Mouse (Mus musculus) Patski (cell line): Measurements from ENCODE around the gene Asb18. TPM values are rescaled to one million over a fixed set of nuclear protein-coding genes. Genes with fewer than 3 reads are reported as not detected.
A peak's percentile ranks its signal among the peaks of the same experiment; 100 is the strongest.

Experiments
- ATAC-seq: fragments of 100-300 bp; one replicate; pipeline ENCODE4 v1.8.0; 2021
- CTCF ChIA-PET: fragments of 350-600 bp; sonication (Branson Sonifier 250); formaldehyde crosslinking; loops from one replicate; lab custom pipeline; 2022; ENCODE audit warnings: inconsistent platforms; lab: Charles Lee
- POLR2A ChIA-PET: fragments of 350-600 bp; sonication (Branson Sonifier 250); formaldehyde crosslinking; loops from one replicate; lab custom pipeline; 2022; ENCODE audit warnings: antibody characterized with exemption, inconsistent platforms; lab: Charles Lee
- DNase-seq: peaks from one replicate; pipeline ENCODE4 v3.0.0-alpha.2; 2011; ENCODE audit warnings: low read depth, low spot score
- H3K27me3 ChIP-seq: fragments of 371-371 bp; one replicate; pipeline ENCODE4 v1.5.1; 2021
- CTCF ChIP-seq: fragments of 100-300 bp; IDR thresholded peaks from one replicate; pipeline ENCODE4 v1.5.1; 2021
- in situ Hi-C: fragments of 300-500 bp; cut with MboI; formaldehyde crosslinking; loops from 3 replicates; pipeline ENCODE4 v1.11.1; 2018; ENCODE audit warnings: low pct_unique_long_range_greater_than_20kb, mixed read lengths
- polyA plus RNA-seq: library from polyadenylated mRNA; unstranded; gene quantifications from one replicate; pipeline ENCODE4 v1.2.3, GENCODE M21; 2021

Gene Asb18
- polyA plus RNA-seq, 1 experiment from 2014 or later, result not detected

GRCm38 (mm10) chr1:90013273-90013672 is 1.2 kb downstream of the Asb18 start:
- ChIA-PET CTCF (interaction anchor here (1.7 kb wide), 1 partner anchor 38 kb away, joined by 4 read pairs; no protein-coding TSS in a partner anchor), POLR2A (no interaction called here)
- H3K27me3 ChIP-seq, result no peaks in the 10 kb centered on the region
- DNase-seq (no peak), ATAC-seq (no peak)
- in situ Hi-C loops, result no loop called here
- peak; percentile 27 for TF ChIP-seq CTCF

GRCm38 (mm10) chr1:90012850-90013249 is 1.6 kb downstream of the Asb18 start:
- H3K27me3 ChIP-seq, result no peaks in the 10 kb centered on the region
- no peak for ATAC-seq
- TF ChIP-seq CTCF, result no peak
- ChIA-PET POLR2A (no interaction called here), CTCF (interaction anchor here (1.7 kb wide), 1 partner anchor 38 kb away, joined by 4 read pairs; no protein-coding TSS in a partner anchor)
- in situ Hi-C loops, result no loop called here
- DNase-seq, result no peak

- POLR2A ChIA-PET, result no interaction called here
- in situ Hi-C loops, result no loop called here
- peaks cover under 1% of the 10 kb centered on the region for H3K27me3 ChIP-seq
- no peak for DNase-seq
- TF ChIP-seq CTCF, result no peak
- no peak for ATAC-seq
- CTCF ChIA-PET, result no interaction called here
Measured at GRCm38 (mm10) chr1:90012168-90012567, 2.3 kb downstream of the Asb18 start.

- ChIA-PET CTCF (interaction anchor here (1.0 to 1.2 kb wide), 2 partner anchors 10 to 11 kb away, joined by 3 read pairs; no protein-coding TSS in a partner anchor), POLR2A (no interaction called here)
- no peak for TF ChIP-seq CTCF
- in situ Hi-C loops, result no loop called here
- H3K27me3 ChIP-seq, result peaks cover 4% of the 10 kb centered on the region
- ATAC-seq (no peak), DNase-seq (no peak)
Measured at GRCm38 (mm10) chr1:90010077-90010476, 4.4 kb downstream of the Asb18 start.

- in situ Hi-C loops, result no loop called here
- no peak for TF ChIP-seq CTCF
- ATAC-seq, result no peak
- DNase-seq, result no peak
- POLR2A ChIA-PET, result no interaction called here
- H3K27me3 ChIP-seq, result peaks cover 10% of the 10 kb centered on the region
- CTCF ChIA-PET, result interaction anchor here (1.2 kb wide), 1 partner anchor 11 kb away, joined by 3 read pairs; no protein-coding TSS in a partner anchor
Measured at GRCm38 (mm10) chr1:90009188-90009587, 5.3 kb downstream of the Asb18 start.

- ATAC-seq, result no peak
- DNase-seq, result no peak
- no peak for TF ChIP-seq CTCF
- POLR2A ChIA-PET, result no interaction called here
- CTCF ChIA-PET, result no interaction called here
- H3K27me3 ChIP-seq, result peaks cover 10% of the 10 kb centered on the region
- in situ Hi-C loops, result no loop called here
Measured at GRCm38 (mm10) chr1:90006666-90007065, 7.8 kb downstream of the Asb18 start.

GRCm38 (mm10) chr1:90000981-90001380 is 13.5 kb downstream of the Asb18 start:
- peaks cover 16% of the 10 kb centered on the region for H3K27me3 ChIP-seq
- DNase-seq, result no peak
- POLR2A ChIA-PET, result no interaction called here
- CTCF ChIA-PET, result no interaction called here
- ATAC-seq, result no peak
- in situ Hi-C loops, result no loop called here
- no peak for TF ChIP-seq CTCF

GRCm38 (mm10) chr1:89999858-90000257 is 14.6 kb downstream of the Asb18 start:
- no peak for DNase-seq
- in situ Hi-C loops, result no loop called here
- no peak for ATAC-seq
- POLR2A ChIA-PET, result no interaction called here
- no peak for TF ChIP-seq CTCF
- CTCF ChIA-PET, result no interaction called here
- H3K27me3 ChIP-seq, result peaks cover 23% of the 10 kb centered on the region

- in situ Hi-C loops, result no loop called here
- TF ChIP-seq CTCF, result no peak
- ATAC-seq (no peak), DNase-seq (no peak)
- POLR2A ChIA-PET, result no interaction called here
- peaks cover 19% of the 10 kb centered on the region for H3K27me3 ChIP-seq
- CTCF ChIA-PET, result no interaction called here
Measured at GRCm38 (mm10) chr1:89998696-89999095, 15.8 kb downstream of the Asb18 start.

- no peak for ATAC-seq
- no peak for DNase-seq
- POLR2A ChIA-PET, result no interaction called here
- H3K27me3 ChIP-seq, result peaks cover 19% of the 10 kb centered on the region
- no peak for TF ChIP-seq CTCF
- CTCF ChIA-PET, result no interaction called here
- in situ Hi-C loops, result no loop called here
Measured at GRCm38 (mm10) chr1:89998076-89998475, 16.4 kb downstream of the Asb18 start.

GRCm38 (mm10) chr1:89992256-89992655 is 22.2 kb downstream of the Asb18 start:
- H3K27me3 ChIP-seq, result peaks cover 13% of the 10 kb centered on the region
- TF ChIP-seq CTCF, result no peak
- in situ Hi-C loops, result no loop called here
- ATAC-seq, result no peak
- CTCF ChIA-PET, result no interaction called here
- DNase-seq, result no peak
- POLR2A ChIA-PET, result no interaction called here

- no peak for ATAC-seq
Measured at GRCm38 (mm10) chr1:89977261-89977660, 37.2 kb downstream of the Asb18 start.

More at GRCm38 (mm10) chr1:89977261-89977660, 37.2 kb downstream of the Asb18 start:
- POLR2A ChIA-PET, result no interaction called here
- in situ Hi-C loops, result no loop called here
- DNase-seq, result no peak
- TF ChIP-seq CTCF, result no peak
- CTCF ChIA-PET, result no interaction called here
- H3K27me3 ChIP-seq, result peaks cover 35% of the 10 kb centered on the region
